Mouse (Mus musculus): ENCODE measurements around the gene Scnn1a.

Gene Scnn1a

DNA sequence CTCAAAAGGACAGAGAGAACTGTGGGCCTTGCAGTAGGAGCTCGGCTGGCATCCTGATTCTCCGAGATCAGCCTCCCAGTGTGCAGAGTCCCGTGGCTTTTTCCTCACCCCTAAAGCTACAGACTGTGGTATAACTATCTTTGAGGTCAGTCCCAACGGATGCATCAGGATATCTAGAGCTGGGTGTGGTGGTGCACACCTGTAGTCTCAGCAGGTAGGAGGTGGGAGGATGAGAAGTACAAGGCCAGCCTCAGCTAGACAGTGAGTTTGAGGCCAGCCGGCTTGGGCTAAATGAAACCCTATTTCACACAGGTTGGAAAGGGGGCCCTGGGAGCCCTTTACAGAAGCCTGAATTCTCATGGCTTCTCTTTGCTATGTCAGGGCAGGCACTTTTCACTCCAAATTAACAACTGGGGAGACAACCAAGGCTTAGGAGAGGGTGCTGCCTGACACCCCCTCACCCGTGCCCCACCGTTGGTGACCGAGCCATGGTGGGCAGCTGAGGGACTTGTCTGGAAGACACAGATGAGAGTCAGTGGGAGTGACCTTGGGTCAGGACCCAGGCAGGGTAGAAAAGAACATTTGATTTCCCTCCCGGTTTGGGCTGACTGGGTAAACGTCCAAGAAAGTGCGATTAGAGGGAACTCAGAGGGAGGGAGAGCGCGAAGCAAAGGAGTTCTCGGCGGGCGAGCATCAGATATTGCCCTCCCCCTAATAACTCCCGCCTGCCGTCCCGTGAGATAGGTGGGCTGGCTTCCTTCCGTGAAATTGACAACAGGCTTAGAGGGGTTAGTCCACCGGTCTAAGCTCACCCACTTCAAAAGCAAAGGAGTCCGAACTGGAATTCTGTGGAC, 28.5 kb downstream of the Scnn1a start, which contains the start of gene Tnfrsf1a:
Tnfrsf1a (plus strand) TSS at position 642 of the 854 bp plus-strand sequence.
- POLR2A ChIA-PET = interaction anchor here in 3 of 4 experiments (0.6 to 3.5 kb wide), 22 partner anchors 10 to 243 kb away, joined by 3 to 21 read pairs (median 3); no protein-coding TSS in a partner anchor
- CTCF ChIA-PET = interaction anchor here in 2 of 4 experiments (0.8 to 1.6 kb wide), 6 partner anchors 11 to 21 kb away, joined by 3 to 5 read pairs (median 3); no protein-coding TSS in a partner anchor

DNA sequence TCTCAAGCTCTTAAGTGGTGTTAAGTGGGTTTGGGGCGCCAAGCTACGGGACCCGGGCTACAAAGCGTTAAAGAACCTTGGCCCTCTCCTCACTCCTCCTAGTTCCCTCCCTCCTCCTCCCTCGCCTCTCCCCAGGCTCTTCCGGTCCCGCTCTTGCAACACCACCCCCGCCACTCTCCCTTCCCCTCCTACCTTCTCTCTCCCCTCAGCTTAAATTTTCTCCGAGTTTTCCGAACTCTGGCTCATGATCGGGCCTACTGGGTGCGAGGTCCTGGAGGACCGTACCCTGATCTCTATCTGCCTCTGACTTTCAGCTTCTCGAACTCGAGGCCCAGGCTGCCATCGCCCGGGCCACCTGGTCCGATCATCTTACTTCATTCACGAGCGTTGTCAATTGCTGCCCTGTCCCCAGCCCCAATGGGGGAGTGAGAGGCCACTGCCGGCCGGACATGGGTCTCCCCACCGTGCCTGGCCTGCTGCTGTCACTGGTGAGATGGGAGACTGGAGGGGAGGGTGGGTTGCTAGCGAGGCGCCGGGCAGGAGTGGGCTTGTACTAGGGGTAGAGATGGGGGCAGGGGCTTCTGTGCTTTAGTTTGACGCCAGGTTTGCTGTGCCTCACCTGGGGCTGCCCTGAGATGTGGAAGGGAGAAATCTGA, 29.2 kb downstream of the Scnn1a start:
- POLR2A ChIA-PET = interaction anchor here in 3 of 4 experiments (0.5 to 3.5 kb wide), 23 partner anchors 9 to 1789 kb away, joined by 3 to 21 read pairs (median 3); no protein-coding TSS in a partner anchor
- CTCF ChIA-PET = interaction anchor here in 2 of 4 experiments (0.8 to 1.5 kb wide), 4 partner anchors 11 to 21 kb away, joined by 3 to 5 read pairs (median 3); no protein-coding TSS in a partner anchor

DNA sequence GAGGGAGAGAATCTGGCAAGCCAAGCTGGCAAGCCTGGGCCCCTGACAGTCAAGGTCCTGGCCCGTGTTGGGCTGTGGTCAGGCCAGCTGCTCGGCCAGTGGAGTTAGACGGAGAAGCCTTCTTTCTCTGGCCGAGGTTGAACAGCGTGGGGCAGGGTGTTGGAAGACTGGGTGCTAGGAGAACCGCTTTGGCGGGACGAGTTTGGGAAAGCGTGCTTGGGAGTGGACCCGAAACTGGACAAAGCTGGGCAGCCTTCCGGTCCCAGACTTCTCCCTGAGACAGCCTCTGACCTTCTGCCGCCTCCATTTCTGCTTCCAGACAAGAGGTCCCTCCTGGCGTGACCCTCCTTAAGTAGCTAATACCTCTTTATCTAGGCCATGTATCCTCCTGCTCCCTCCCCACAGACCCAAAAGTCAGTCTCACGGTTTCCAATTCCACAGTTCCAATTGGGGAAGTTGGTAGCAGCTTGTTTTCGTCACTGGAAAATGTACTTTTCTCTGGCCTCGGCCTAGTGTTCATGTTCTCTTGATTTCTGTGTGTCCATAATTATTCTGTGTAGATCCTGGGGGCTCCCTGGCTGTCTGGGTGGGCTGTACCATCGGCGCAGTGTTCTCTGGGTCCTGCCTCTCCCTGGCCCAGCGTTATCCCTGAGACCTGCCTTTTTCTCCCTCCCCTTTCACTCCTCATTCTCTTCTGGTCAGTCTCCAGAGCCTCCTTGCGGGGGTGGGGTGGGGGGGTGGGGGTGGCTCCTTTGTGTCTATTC, 30.0 kb downstream of the Scnn1a start:
- ChIA-PET CTCF (interaction anchor here in 2 of 4 experiments (0.9 to 1.2 kb wide), 2 partner anchors 10 to 22 kb away, joined by 3 read pairs; no protein-coding TSS in a partner anchor), POLR2A (interaction anchor here in 3 of 4 experiments (0.5 to 3.5 kb wide), 12 partner anchors 8 to 1789 kb away, joined by 3 to 21 read pairs (median 4); no protein-coding TSS in a partner anchor)

- CTCF ChIA-PET = no interaction called here
These were observed 30.5 kb downstream of the Scnn1a start for GRCm38 (mm10) chr6:125350995-125351324.

GRCm38 (mm10) chr6:125351368-125352045, 31.0 kb downstream of the Scnn1a start:
- ChIA-PET CTCF (no interaction called here), POLR2A (interaction anchor here in 2 of 4 experiments (1.1 to 2.3 kb wide), 2 partner anchors 28 to 214 kb away, joined by 4 to 5 read pairs; no protein-coding TSS in a partner anchor)

More at GRCm38 (mm10) chr6:125350995-125351324, 30.5 kb downstream of the Scnn1a start:
- POLR2A ChIA-PET = interaction anchor here in 2 of 4 experiments (1.1 to 3.5 kb wide), 4 partner anchors 7 to 185 kb away, joined by 3 to 21 read pairs (median 4); no protein-coding TSS in a partner anchor

DNA sequence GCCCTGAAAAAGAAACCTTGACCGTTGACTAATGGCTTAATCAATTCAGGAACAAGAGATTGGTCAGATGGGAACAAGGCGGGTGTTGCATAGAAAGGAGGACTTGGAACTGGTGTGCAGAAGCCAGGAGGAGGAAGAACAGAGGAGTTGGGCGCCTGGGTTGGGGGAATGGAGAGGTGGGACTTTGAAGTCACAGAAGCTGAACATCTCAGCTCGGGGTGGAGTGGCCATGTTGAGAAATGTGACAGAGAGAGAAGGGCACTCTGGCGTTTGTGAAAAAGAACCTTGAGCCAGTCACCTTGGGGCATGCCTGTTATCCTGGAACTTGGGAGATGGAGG, 31.6 kb downstream of the Scnn1a start:
- POLR2A ChIA-PET = interaction anchor here in 2 of 4 experiments (1.1 to 3.1 kb wide), 4 partner anchors 8 to 213 kb away, joined by 4 to 11 read pairs (median 7); no protein-coding TSS in a partner anchor
- CTCF ChIA-PET = interaction anchor here in 1 of 4 experiments (0.6 kb wide), 1 partner anchor 78 kb away, joined by 3 read pairs; no protein-coding TSS in a partner anchor

GRCm38 (mm10) chr6:125352811-125353210, 32.4 kb downstream of the Scnn1a start:
- ChIA-PET POLR2A (interaction anchor here in 2 of 4 experiments (1.0 to 3.6 kb wide), 11 partner anchors 9 to 68 kb away, joined by 3 to 26 read pairs (median 8); no protein-coding TSS in a partner anchor), CTCF (interaction anchor here in 2 of 4 experiments (1.0 to 1.4 kb wide), 2 partner anchors 66 to 78 kb away, joined by 3 to 4 read pairs; no protein-coding TSS in a partner anchor)

DNA sequence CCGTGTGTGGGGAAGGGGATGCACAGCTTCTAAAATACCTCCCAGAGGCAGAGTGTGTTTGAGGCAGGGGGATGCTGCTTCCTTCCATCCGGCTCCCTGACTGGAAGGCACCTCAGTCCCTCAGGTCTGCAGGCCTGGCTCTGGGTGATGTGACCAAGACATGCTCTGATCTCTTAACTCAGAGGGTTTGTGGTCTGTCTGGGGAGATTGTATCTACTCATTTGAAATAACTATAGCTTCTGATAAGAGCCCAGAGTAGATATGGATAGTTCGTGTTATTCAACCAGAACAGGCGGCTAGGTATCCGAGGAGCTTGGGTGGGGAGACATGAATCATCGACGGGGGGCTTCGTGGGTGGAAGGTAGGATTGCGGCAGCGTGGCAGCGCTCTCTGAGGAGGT, 32.8 kb downstream of the Scnn1a start:
- POLR2A ChIA-PET = interaction anchor here in 2 of 4 experiments (0.9 to 3.6 kb wide), 20 partner anchors 9 to 612 kb away, joined by 3 to 26 read pairs (median 4); partner anchors contain the start of genes Gapdh (in 1 of the 2), Mrpl51 (in 1 of the 2) and Ncapd2 (in 1 of the 2)
- CTCF ChIA-PET = interaction anchor here in 2 of 4 experiments (1.0 to 1.4 kb wide), 2 partner anchors 65 to 79 kb away, joined by 3 to 4 read pairs; no protein-coding TSS in a partner anchor

- CTCF ChIA-PET = interaction anchor here in 2 of 4 experiments (0.9 to 1.4 kb wide), 4 partner anchors 10 to 79 kb away, joined by 3 to 7 read pairs (median 4); no protein-coding TSS in a partner anchor
- POLR2A ChIA-PET = interaction anchor here in 3 of 4 experiments (0.7 to 3.6 kb wide), 24 partner anchors 10 to 612 kb away, joined by 3 to 26 read pairs (median 4); partner anchors contain the start of genes Gapdh (in 1 of the 3), Mrpl51 (in 1 of the 3) and Ncapd2 (in 1 of the 3)
These were observed 33.2 kb downstream of the Scnn1a start for GRCm38 (mm10) chr6:125353655-125354054.

DNA sequence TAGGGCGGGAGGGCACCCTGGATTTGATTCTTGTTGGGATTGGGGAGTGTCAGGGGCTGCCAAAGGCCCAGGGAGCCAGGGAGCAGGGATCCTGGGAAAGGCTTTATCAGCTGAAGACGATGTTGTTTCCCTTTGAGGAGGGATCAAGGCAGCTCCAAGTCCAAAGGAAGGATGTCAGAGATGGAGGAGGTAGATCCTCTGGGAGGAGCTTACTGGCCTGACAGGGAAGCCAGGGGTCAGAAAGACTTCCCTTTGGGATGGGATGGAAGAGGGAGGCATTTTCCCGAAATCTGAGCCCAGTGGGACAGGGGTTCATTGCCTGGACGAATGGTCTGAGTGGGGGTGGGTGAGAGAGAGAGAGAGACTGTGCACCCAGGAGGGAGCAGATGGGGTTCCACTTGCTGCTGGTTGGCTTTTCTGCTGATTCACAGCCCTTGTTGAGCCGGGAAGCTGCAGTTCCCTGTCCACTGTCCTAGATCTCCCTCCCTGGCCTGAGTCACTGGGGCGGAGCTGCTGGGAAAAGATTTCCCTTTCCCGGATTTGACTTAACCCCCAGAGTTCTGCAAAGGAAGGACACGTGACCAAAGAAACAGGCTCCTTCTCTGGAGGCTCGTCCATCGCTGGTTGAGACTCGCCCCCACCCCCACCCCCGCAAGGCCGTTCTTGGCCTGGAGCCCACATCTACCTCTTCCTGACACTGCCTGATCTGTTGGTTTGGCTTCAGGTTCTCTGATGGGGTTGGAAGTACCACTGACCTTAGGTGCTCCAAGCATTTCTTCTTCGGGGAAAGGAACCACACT, 34.1 kb downstream of the Scnn1a start:
- ChIA-PET CTCF (interaction anchor here (0.6 to 1.3 kb wide), 7 partner anchors 9 to 1175 kb away, joined by 3 to 9 read pairs (median 4); no protein-coding TSS in a partner anchor), POLR2A (interaction anchor here in 3 of 4 experiments (0.6 to 3.6 kb wide), 32 partner anchors 9 to 613 kb away, joined by 3 to 26 read pairs (median 4); partner anchors contain the start of genes Gapdh (in 1 of the 3), Mrpl51 (in 1 of the 3) and Ncapd2 (in 1 of the 3))

GRCm38 (mm10) chr6:125355197-125355741, 34.8 kb downstream of the Scnn1a start:
- ChIA-PET CTCF (interaction anchor here (0.6 to 1.1 kb wide), 7 partner anchors 9 to 1174 kb away, joined by 3 to 5 read pairs (median 3); no protein-coding TSS in a partner anchor), POLR2A (interaction anchor here in 3 of 4 experiments (0.8 to 3.6 kb wide), 23 partner anchors 8 to 237 kb away, joined by 3 to 26 read pairs (median 5); partner anchors contain the start of gene Gapdh (in 1 of the 3))

GRCm38 (mm10) chr6:125356264-125356663, 35.8 kb downstream of the Scnn1a start:
- ChIA-PET CTCF (interaction anchor here in 3 of 4 experiments (0.6 to 1.0 kb wide), 7 partner anchors 62 to 608 kb away, joined by 3 to 8 read pairs (median 4); no protein-coding TSS in a partner anchor), POLR2A (interaction anchor here (0.7 to 1.8 kb wide), 10 partner anchors 10 to 884 kb away, joined by 3 to 6 read pairs (median 4); no protein-coding TSS in a partner anchor)

- CTCF ChIA-PET = interaction anchor here in 1 of 4 experiments (1.0 kb wide), 1 partner anchor 61 kb away, joined by 3 read pairs; no protein-coding TSS in a partner anchor
- POLR2A ChIA-PET = interaction anchor here in 2 of 4 experiments (0.9 to 1.9 kb wide), 6 partner anchors 9 to 166 kb away, joined by 3 to 9 read pairs (median 5); partner anchors contain the start of genes Mrpl51 (in 1 of the 2) and Ncapd2 (in 1 of the 2)
These were observed 36.9 kb downstream of the Scnn1a start for GRCm38 (mm10) chr6:125357334-125357733.

DNA sequence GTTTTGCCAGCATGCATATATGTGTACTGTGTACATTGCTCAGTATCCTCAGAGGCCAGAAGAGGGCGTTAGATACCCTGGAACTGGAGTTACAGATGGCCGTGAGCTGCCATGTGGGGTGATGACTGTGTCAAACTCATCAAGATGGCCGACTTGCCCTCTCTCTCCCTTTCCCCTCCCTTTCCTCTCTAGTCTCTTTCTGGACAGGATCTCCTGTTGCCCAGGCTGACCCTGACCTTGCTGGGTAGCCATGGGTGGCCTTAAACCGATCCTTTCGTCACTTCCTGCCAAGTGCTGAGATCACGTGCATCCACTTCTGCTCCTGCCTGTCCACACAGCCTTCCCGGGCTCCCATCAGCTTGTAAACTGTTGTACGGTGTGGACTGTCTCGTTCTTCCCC, 39.5 kb downstream of the Scnn1a start:
- CTCF ChIA-PET = interaction anchor here in 2 of 4 experiments (0.6 to 1.5 kb wide), 10 partner anchors 10 to 302 kb away, joined by 3 to 5 read pairs (median 3); no protein-coding TSS in a partner anchor
- POLR2A ChIA-PET = interaction anchor here in 3 of 4 experiments (0.6 to 1.5 kb wide), 11 partner anchors 10 to 239 kb away, joined by 3 to 5 read pairs (median 3); no protein-coding TSS in a partner anchor

- POLR2A ChIA-PET = interaction anchor here in 3 of 4 experiments (0.9 to 5.0 kb wide), 15 partner anchors 9 to 238 kb away, joined by 3 to 33 read pairs (median 4); partner anchors contain the start of genes Plekhg6 (in 1 of the 3) and Tnfrsf1a (in 1 of the 3)
These were observed 40.4 kb downstream of the Scnn1a start for GRCm38 (mm10) chr6:125360846-125361245.

More at GRCm38 (mm10) chr6:125360846-125361245, 40.4 kb downstream of the Scnn1a start:
- CTCF ChIA-PET = interaction anchor here in 2 of 4 experiments (0.6 to 1.5 kb wide), 9 partner anchors 11 to 653 kb away, joined by 3 to 5 read pairs (median 4); no protein-coding TSS in a partner anchor

Measured in embryonic stem cell, embryonic (primary cell).